Mouse (Mus musculus): ENCODE data around the gene Fcrla.

Gene Fcrla

DNA sequence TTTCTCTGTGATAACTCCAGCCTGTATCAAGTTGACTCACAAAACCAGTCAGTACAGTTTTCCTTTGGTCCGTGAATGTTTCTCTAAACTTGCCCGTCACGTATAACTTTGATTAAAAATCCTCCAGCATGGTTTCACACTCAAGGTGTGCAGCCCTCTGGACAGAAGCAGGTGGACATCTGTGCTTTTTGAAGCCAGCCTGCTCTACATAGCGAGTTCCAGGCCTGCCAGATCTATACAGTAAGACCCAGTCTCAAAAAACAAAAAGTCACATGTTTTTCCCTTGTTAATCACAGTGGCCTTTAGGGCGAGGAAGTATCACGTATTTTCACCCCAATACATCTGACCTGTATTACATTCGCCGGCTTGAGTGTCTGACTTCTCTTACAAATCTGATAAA is 43.0 kb downstream of the Fcrla start:
- DNase-seq, result no peak

- DNase-seq, result no peak
These were observed 44.4 kb downstream of the Fcrla start for GRCm38 (mm10) chr1:170882915-170883485.

DNA sequence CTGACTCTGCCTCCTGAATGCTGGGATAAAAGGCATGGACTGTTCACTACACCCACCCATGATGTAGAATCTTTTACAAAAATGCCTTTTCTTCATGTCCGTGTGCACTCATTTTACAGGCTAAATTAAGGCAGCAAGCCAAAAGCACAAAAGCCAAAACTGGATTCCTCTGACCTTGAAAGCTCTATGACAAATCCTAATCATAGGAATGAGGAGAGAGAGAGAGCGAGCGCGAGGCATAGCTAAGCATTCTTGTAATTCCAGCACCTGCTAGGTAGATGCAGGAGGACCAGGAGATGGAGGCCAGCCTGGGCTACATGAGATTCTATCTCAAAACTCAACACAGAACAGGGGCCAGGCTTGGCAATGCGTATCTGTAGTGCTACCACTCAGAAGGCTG is 50.5 kb downstream of the Fcrla start:
- DNase-seq, result no peak

- no peak for DNase-seq
These were observed 51.7 kb downstream of the Fcrla start for GRCm38 (mm10) chr1:170875676-170876075.

DNA sequence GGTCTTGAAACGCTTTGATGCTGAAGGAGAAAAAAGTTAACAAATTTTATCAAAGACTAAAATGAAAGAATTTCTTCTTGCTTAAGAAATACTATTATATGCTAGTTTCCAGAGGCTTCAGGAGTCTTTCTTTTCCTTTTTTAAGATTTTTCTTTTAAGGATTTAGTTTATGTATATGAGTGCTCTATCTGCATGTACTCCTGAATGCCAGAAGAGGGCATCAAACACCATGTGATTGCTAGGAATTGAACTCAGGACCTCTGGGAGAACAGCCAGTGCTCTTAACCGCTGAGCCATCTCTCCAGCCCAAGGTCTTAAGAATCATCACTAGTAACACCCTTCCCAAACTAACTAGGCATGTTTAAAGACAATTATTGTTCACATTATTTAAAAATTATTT is 55.4 kb downstream of the Fcrla start:
- no peak for DNase-seq

- DNase-seq, result no peak
These were observed 56.0 kb downstream of the Fcrla start for GRCm38 (mm10) chr1:170871402-170871801.

GRCm38 (mm10) chr1:170868905-170869283 is 58.5 kb downstream of the Fcrla start:
- DNase-seq, result no peak

GRCm38 (mm10) chr1:170868107-170868904 is 59.1 kb downstream of the Fcrla start:
- peak; percentile 78 to 79 for DNase-seq

DNA sequence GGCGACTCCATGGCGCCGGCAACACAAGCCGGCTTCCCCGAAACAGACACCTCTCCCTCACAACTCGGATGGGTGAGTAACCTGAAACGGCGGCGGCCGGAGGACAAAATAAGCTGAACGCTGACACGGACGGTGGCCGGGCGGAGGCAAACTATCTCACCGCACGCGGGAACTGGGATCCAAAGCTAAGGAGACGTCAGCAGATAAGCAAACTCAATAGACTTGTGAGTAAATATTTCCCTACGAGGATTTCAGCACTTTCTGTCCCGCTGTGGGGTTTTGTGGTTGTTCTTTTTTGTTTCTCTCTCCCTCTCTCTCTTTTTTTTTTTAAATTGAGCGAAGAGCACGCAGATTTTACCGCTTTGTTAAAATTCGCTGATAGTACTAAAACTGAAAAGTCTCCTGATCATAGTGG is 59.7 kb downstream of the Fcrla start, which contains the start of gene Atf6:
TSS of gene Atf6 (minus strand) at position 81 of the 415 bp plus-strand sequence.
- peak; percentile 97 to 98 for DNase-seq
